Mouse (Mus musculus) heart, adult 18-20 months (tissue): ENCODE results near the gene Slc39a3. TPM values are rescaled to one million over a fixed set of nuclear protein-coding genes. Genes with fewer than 3 reads are reported as not detected.

Source experiments
- DNase-seq, 2 experiments: peaks; one replicate each; pipeline ENCODE4 v3.0.0; 2021 to 2022; ENCODE audit warnings: mixed read lengths in 1 of 2
- total RNA-seq, 2 experiments: library from RNA; stranded (reverse); gene quantifications; 2 replicates each; pipeline ENCODE4 v1.2.3; 2021

The Slc39a3 gene
- total RNA-seq, 2 experiments from 2014 or later, result 12.8 to 14.2 TPM

DNA sequence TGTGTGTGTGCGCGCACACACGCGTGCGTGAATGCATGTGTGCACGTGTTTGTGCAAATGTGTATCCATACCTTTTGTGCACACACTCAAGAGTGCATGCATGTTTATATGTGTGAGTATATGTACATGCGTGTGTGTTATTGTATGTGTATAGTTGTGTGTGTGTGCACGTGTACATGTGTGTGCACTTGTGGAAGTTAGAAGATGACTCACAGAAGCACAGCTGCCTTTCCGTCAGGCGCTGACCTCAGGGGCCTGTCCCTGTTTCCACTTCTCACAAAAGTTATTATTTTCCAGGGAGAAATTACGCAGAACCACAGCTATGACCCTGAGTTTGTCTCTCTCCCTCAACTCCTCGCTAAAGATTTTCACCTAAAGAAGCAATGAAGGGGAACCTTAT is 53.0 kb downstream of the Slc39a3 start:
- no peak for DNase-seq

DNA sequence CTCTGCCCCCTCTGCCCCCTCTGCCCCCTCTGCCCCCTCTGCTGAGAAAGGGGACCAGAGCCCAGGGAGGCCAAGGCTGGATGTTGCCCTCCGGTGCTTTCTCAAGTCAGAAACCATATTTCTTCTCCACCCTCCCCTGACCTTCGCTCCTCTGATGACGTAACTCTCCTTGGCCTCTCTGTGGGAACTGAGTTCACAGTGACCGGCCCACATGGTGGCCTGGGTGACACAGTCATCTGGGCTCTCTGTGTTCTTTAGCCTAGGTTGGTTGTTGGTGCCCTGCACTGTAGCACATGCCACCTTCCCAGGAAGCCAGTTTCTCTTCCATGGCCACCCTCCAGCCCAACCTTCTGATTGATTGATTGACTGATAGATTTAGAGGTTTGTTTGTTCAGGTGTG is 54.8 kb downstream of the Slc39a3 start:
- DNase-seq, result no peak

DNA sequence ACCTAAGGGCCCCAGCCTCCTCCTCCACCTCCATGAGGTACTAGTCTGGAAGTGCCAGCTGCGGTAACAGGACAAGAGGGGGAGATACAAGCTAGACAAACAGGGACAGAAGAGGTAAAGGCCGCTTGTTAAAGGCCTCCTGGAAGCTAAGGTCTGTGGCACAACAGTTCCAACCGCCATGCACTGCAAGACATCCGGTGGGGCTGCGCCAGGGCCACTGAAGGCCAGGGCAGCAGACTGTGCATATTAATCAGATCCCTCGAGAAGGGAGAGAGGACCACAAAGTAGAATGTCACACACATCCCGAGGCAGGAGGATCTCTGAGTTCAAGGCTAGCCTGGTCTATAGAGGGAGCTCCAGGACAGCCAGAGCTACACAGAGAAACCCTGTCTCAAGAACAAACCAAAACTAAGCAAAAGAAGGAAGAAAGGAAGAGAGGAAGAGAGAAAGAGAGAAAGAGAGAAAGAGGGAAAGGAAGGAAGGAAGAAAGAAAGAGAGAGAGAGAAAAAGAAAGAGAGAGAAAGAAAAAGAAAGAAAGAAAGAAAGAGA is 55.6 kb downstream of the Slc39a3 start:
- DNase-seq, result no peak

Other genes with a start within 250 kb of the Slc39a3 start
- gene Sf3a2, start 239.2 kb downstream of the Slc39a3 start, total RNA-seq, result 10 to 100 TPM; 28.6 to 28.7 TPM
- gene Plekhj1, start 238.8 kb downstream of the Slc39a3 start, total RNA-seq, result 10 to 100 TPM; 30.7 to 32.4 TPM
- under 1 TPM in 1 of 2 experiments, not detected in 1; 0.33 TPM for gene Amh, start 232.2 kb downstream of the Slc39a3 start, total RNA-seq
- gene Jsrp1, start 223.9 kb downstream of the Slc39a3 start, total RNA-seq, result under 1 TPM; 0.41 to 0.69 TPM
- gene Oaz1, start 210.8 kb downstream of the Slc39a3 start, total RNA-seq, result 100 to 1,000 TPM; 897 to 934 TPM
- gene Lingo3, start 193.4 kb downstream of the Slc39a3 start, total RNA-seq, result 10 to 100 TPM; 13.5 to 16.6 TPM
- 10 to 100 TPM; 23.5 to 27.8 TPM for gene Lsm7, start 182.2 kb downstream of the Slc39a3 start, total RNA-seq
- 10 to 100 TPM; 11.9 to 15.9 TPM for gene Sppl2b, start 182.2 kb downstream of the Slc39a3 start, total RNA-seq
- gene Tmprss9, start 165.6 kb downstream of the Slc39a3 start, total RNA-seq, result not detected
- gene Timm13, start 136.5 kb downstream of the Slc39a3 start, total RNA-seq, result 100 to 1,000 TPM; 125 to 144 TPM
- 1 to 10 TPM; 4.7 to 5.8 TPM for gene Lmnb2, start 119.2 kb downstream of the Slc39a3 start, total RNA-seq
- gene Gadd45b, start 107.4 kb downstream of the Slc39a3 start, total RNA-seq, result 10 to 100 TPM; 14.9 to 19.0 TPM
- 1 to 10 TPM in 1 of 2 experiments, under 1 TPM in 1; 0.82 to 1.3 TPM for gene Gng7, start 22.5 kb downstream of the Slc39a3 start, total RNA-seq
- not detected for gene Diras1, start 11.8 kb downstream of the Slc39a3 start, total RNA-seq
- 100 to 1,000 TPM in 1 of 2 experiments, 10 to 100 TPM in 1; 99.5 to 102 TPM for gene Sgta, start 22.8 kb upstream of the Slc39a3 start, total RNA-seq
- 10 to 100 TPM; 12.8 to 14.8 TPM for gene Thop1, start 32.6 kb upstream of the Slc39a3 start, total RNA-seq
- gene Creb3l3, start 61.4 kb upstream of the Slc39a3 start, total RNA-seq, result under 1 TPM; 0.31 to 0.74 TPM
- 100 to 1,000 TPM; 118 to 132 TPM for gene Map2k2, start 68.5 kb upstream of the Slc39a3 start, total RNA-seq
- 10 to 100 TPM; 33.8 to 34.9 TPM for gene Zbtb7a, start 97.8 kb upstream of the Slc39a3 start, total RNA-seq
- 10 to 100 TPM; 16.5 to 16.9 TPM for gene Pias4, start 130.5 kb upstream of the Slc39a3 start, total RNA-seq
- 1,000 to 10,000 TPM; 1,062 to 1,185 TPM for gene Eef2, start 139.2 kb upstream of the Slc39a3 start, total RNA-seq
- 10 to 100 TPM; 29.9 to 34.5 TPM for gene Dapk3, start 145.6 kb upstream of the Slc39a3 start, total RNA-seq
- gene 4930442H23Rik, start 146.4 kb upstream of the Slc39a3 start, total RNA-seq, result not detected
- 1 to 10 TPM; 7.1 to 8.8 TPM for gene Nmrk2, start 164.6 kb upstream of the Slc39a3 start, total RNA-seq
- not detected for gene Atcay, start 193.4 kb upstream of the Slc39a3 start, total RNA-seq
- 1 to 10 TPM; 2.3 to 2.5 TPM for gene Zfr2, start 195.7 kb upstream of the Slc39a3 start, total RNA-seq
- gene Matk, start 215.5 kb upstream of the Slc39a3 start, total RNA-seq, result under 1 TPM; 0.42 to 0.87 TPM
- gene Mrpl54, start 229.5 kb upstream of the Slc39a3 start, total RNA-seq, result 10 to 100 TPM; 85.7 to 89.6 TPM
- 100 to 1,000 TPM in 1 of 2 experiments, 10 to 100 TPM in 1; 85.9 to 110 TPM for gene Apba3, start 229.5 kb upstream of the Slc39a3 start, total RNA-seq